Mouse (Mus musculus): ENCODE data around the gene Tuba4a. TPM values are rescaled to one million over a fixed set of nuclear protein-coding genes. Genes with fewer than 3 reads are reported as not detected.

Tuba4a gene
- polyA plus RNA-seq, 1 experiment from 2014 or later = 119 TPM

- WGBS = under 1% methylated on average over 24 of the region's 24 CpGs
- peak overlapping the region; percentile 23 for H3K27ac ChIP-seq (ENCODE audit: low read depth, low read length)
- no peak for TF ChIP-seq CTCF (IDR thresholded peaks at IDR 0.05; ENCODE audit: low read depth)
These were observed 587 bp downstream of the Tuba4a start for GRCm38 (mm10) chr1:75219078-75219477.

DNA sequence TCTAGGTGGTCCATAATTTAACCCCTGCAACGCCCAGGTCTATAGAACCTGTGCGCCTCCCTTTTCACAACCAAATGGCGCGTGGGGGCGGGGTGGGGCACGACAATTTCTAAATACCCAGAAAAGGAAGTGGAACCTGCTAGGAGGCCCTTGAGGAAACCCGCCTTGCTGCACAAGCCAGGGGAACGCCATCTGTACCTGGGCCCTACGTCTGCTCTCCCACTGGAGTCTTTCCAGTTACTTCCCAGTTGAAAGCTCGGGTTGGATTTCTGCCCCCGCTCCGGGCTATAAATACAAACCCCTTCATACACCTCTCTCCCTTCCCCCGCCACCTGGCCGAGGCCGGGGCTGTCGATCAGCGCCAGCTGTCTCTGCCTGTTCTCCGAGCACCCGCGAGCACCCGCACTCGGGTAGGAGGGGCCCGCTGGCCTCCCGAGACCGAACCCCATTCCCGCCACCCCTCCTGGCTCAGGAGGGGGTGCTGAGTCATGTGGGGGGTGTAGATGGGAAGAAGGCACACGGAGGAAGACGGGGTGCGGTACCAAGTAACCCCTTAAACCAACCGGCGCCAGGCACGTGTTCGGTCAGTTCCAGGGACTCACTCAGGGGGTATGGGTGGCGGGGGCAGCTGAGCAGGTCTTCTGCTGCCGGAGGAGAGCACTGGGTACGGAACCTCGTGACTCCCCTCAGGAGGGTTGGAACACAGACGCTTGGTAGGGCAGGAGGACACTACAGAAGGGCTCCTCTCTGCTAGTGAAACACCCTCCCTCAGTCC, 1.3 kb downstream of the Tuba4a start:
- WGBS = 1% methylated on average over 38 of the region's 38 CpGs
- TF ChIP-seq CTCF (IDR thresholded peaks at IDR 0.05; ENCODE audit: low read depth) = no peak

More at GRCm38 (mm10) chr1:75219078-75219477, 587 bp downstream of the Tuba4a start:
- Histone ChIP-seq H3K9ac (ENCODE audit: low read depth, low read length) (peak overlapping the region; percentile 41), H3K9me3 (ENCODE audit: control insufficient read depth) (no peaks in the 10 kb centered on the region), H3K27me3 (replicated peaks; ENCODE audit: control insufficient read depth, insufficient read depth, low read length) (peaks cover 15% of the 10 kb centered on the region; the same call in 1 of the 2 replicates), H3K4me1 (replicated peaks; ENCODE audit: control insufficient read depth, insufficient read depth, low read length) (peaks cover 4% of the 10 kb centered on the region), H3K4me3 (ENCODE audit: low read depth, low read length) (peak overlapping the region; percentile 44), H3K4me2 (replicated peaks; ENCODE audit: low read depth) (peak overlapping the region; percentile 100), H3K36me3 (ENCODE audit: control insufficient read depth, insufficient read depth) (peaks cover 11% of the 10 kb centered on the region; the same call in 1 of the 2 replicates)
- ATAC-seq = peak; percentile 88

DNA sequence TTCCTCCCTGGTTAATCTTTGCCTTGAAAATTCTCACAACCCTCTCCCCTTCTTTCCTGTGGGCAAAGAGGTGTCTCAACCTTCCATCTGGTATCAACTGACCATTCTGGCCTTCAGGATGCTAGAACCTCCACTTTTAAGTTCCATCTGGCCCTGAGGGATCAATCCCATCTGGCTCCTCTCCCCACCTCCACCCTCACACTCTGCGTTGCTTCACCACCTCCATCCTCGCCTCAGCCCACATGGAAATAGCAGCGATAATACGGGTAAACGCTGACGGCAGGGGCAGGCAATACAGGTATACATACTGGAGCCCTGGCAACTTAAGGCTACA, 1.8 kb downstream of the Tuba4a start:
- Histone ChIP-seq H3K4me3 (ENCODE audit: low read depth, low read length) (peak overlapping the region; percentile 44), H3K27ac (ENCODE audit: low read depth, low read length) (no peak overlapping the region), H3K4me2 (replicated peaks; ENCODE audit: low read depth) (peak overlapping the region; percentile 100), H3K9me3 (ENCODE audit: control insufficient read depth) (no peaks in the 10 kb centered on the region), H3K27me3 (replicated peaks; ENCODE audit: control insufficient read depth, insufficient read depth, low read length) (peaks cover 15% of the 10 kb centered on the region; the same call in 1 of the 2 replicates), H3K4me1 (replicated peaks; ENCODE audit: control insufficient read depth, insufficient read depth, low read length) (peaks cover 11% of the 10 kb centered on the region), H3K9ac (ENCODE audit: low read depth, low read length) (no peak overlapping the region), H3K36me3 (ENCODE audit: control insufficient read depth, insufficient read depth) (peaks cover 20% of the 10 kb centered on the region)
- no peak for ATAC-seq
- TF ChIP-seq CTCF (IDR thresholded peaks at IDR 0.05; ENCODE audit: low read depth) = no peak
- WGBS = 2% methylated on average over 6 of the region's 6 CpGs

More for the DNA sequence above, 1.3 kb downstream of the Tuba4a start:
- Histone ChIP-seq H3K27me3 (replicated peaks; ENCODE audit: control insufficient read depth, insufficient read depth, low read length) (peaks cover 15% of the 10 kb centered on the region; the same call in 1 of the 2 replicates), H3K4me3 (ENCODE audit: low read depth, low read length) (peak overlapping the region; percentile 44), H3K27ac (ENCODE audit: low read depth, low read length) (peak overlapping the region; percentile 23), H3K4me2 (replicated peaks; ENCODE audit: low read depth) (peak overlapping the region; percentile 100), H3K9ac (ENCODE audit: low read depth, low read length) (peak overlapping the region; percentile 35), H3K4me1 (replicated peaks; ENCODE audit: control insufficient read depth, insufficient read depth, low read length) (peaks cover 11% of the 10 kb centered on the region), H3K36me3 (ENCODE audit: control insufficient read depth, insufficient read depth) (peaks cover 18% of the 10 kb centered on the region), H3K9me3 (ENCODE audit: control insufficient read depth) (no peaks in the 10 kb centered on the region)
- peak; percentile 29; the same call in 1 of the 2 replicates for ATAC-seq

DNA sequence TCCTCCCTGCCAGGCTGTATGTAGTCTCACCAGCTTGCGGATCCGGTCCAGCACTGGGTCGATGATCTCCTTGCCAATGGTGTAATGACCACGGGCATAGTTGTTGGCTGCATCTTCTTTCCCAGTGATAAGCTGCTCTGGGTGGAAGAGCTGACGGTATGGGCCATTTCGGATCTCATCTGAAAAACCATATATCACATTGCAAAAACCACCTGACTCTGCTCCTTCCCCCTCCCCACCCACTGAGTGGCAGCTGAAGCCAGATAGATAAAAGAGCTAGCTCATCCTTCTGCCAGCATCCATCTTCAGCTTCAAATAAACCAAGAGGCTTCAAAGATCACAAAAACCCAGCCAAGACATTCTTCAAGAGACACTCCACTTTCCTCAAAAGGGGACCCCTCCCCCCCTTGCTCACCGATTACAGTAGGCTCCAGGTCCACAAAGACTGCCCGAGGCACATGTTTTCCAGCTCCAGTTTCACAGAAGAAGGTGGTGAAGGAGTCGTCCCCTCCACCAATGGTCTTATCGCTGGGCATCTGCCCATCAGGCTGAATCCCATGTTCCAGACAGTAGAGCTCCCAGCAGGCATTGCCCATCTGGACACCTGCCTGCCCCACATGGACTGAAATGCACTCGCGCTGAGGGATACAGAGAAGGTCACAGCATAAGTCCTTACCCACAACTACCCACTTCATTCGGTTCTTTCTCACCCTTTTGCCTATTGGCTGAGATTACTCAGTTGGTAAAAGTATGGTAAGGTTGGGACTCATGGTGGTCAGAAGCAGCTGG, 2.7 kb downstream of the Tuba4a start:
- H3K4me3 ChIP-seq (ENCODE audit: low read depth, low read length) = no peak overlapping the region
- H3K9ac ChIP-seq (ENCODE audit: low read depth, low read length) = no peak overlapping the region
- WGBS = 71% methylated on average over 13 of the region's 13 CpGs

DNA sequence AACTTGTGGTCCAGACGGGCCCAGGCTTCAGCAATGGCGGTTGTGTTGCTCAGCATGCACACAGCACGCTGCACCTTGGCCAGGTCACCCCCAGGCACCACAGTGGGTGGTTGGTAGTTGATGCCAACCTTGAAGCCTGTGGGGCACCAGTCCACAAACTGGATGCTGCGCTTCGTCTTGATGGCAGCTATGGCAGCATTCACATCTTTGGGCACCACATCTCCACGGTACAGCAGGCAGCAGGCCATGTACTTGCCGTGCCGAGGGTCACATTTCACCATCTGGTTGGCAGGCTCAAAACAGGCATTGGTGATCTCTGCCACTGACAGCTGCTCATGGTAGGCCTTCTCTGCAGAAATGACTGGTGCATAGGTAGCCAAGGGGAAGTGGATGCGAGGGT, 3.9 kb downstream of the Tuba4a start:
- Histone ChIP-seq H3K4me3 (ENCODE audit: low read depth, low read length) (no peak overlapping the region), H3K9me3 (ENCODE audit: control insufficient read depth) (no peaks in the 10 kb centered on the region), H3K36me3 (ENCODE audit: control insufficient read depth, insufficient read depth) (peaks cover 20% of the 10 kb centered on the region), H3K27me3 (replicated peaks; ENCODE audit: control insufficient read depth, insufficient read depth, low read length) (peaks cover 8% of the 10 kb centered on the region; the same call in 1 of the 2 replicates), H3K4me2 (replicated peaks; ENCODE audit: low read depth) (no peak overlapping the region), H3K4me1 (replicated peaks; ENCODE audit: control insufficient read depth, insufficient read depth, low read length) (peaks cover 14% of the 10 kb centered on the region), H3K9ac (ENCODE audit: low read depth, low read length) (no peak overlapping the region), H3K27ac (ENCODE audit: low read depth, low read length) (no peak overlapping the region)
- ATAC-seq = no peak
- WGBS = 93% methylated on average over 9 of the region's 9 CpGs
- no peak for TF ChIP-seq CTCF (IDR thresholded peaks at IDR 0.05; ENCODE audit: low read depth)

More for the DNA sequence above, 2.7 kb downstream of the Tuba4a start:
- peaks cover 11% of the 10 kb centered on the region for H3K4me1 ChIP-seq (replicated peaks; ENCODE audit: control insufficient read depth, insufficient read depth, low read length)
- peaks cover 15% of the 10 kb centered on the region; the same call in 1 of the 2 replicates for H3K27me3 ChIP-seq (replicated peaks; ENCODE audit: control insufficient read depth, insufficient read depth, low read length)
- ATAC-seq = no peak
- peaks cover 20% of the 10 kb centered on the region for H3K36me3 ChIP-seq (ENCODE audit: control insufficient read depth, insufficient read depth)
- H3K27ac ChIP-seq (ENCODE audit: low read depth, low read length) = no peak overlapping the region
- no peaks in the 10 kb centered on the region for H3K9me3 ChIP-seq (ENCODE audit: control insufficient read depth)
- TF ChIP-seq CTCF (IDR thresholded peaks at IDR 0.05; ENCODE audit: low read depth) = no peak
- H3K4me2 ChIP-seq (replicated peaks; ENCODE audit: low read depth) = peak overlapping the region; percentile 100

DNA sequence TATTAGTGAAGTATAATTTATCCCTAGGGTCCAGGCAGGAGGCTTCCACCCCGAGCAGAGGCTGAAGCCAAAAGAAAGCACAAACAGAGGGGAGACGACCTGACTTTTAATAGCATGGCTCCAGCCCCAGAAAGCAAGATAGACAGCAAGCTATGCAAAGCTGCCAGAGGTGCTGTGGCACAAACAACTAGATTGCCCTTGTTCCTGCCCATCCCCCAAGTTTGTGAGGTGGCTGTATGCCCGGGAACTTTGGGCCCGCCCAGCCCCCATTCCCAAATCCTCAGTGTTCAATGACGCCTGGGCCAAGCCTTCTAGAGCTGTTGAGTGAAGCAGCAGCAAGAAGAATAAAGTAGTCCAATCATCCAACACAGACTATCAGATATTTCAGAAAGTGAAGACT, 4.8 kb downstream of the Tuba4a start:
- peak overlapping the region; percentile 24; the same call in 1 of the 2 replicates for H3K4me2 ChIP-seq (replicated peaks; ENCODE audit: low read depth)
- TF ChIP-seq CTCF (IDR thresholded peaks at IDR 0.05; ENCODE audit: low read depth) = no peak
- H3K9me3 ChIP-seq (ENCODE audit: control insufficient read depth) = no peaks in the 10 kb centered on the region
- H3K9ac ChIP-seq (ENCODE audit: low read depth, low read length) = no peak overlapping the region
- H3K27ac ChIP-seq (ENCODE audit: low read depth, low read length) = peak overlapping the region; percentile 89
- WGBS = 41% methylated on average over 5 of the region's 5 CpGs
- no peaks in the 10 kb centered on the region for H3K27me3 ChIP-seq (replicated peaks; ENCODE audit: control insufficient read depth, insufficient read depth, low read length)
- no peak overlapping the region for H3K4me3 ChIP-seq (ENCODE audit: low read depth, low read length)
- no peak for ATAC-seq
- H3K4me1 ChIP-seq (replicated peaks; ENCODE audit: control insufficient read depth, insufficient read depth, low read length) = peaks cover 14% of the 10 kb centered on the region
- peaks cover 20% of the 10 kb centered on the region for H3K36me3 ChIP-seq (ENCODE audit: control insufficient read depth, insufficient read depth)

All from intestine, postnatal 0 days (tissue).